Mouse (Mus musculus) heart, adult 9 months (tissue): Measurements from ENCODE around the gene Cdkal1.

ENCODE experiments used
- DNase-seq, 2 experiments: peaks; one replicate each; pipeline ENCODE4 v3.0.0; 2022; ENCODE audit warnings: low spot score in 2 of 2

The Cdkal1 gene

GRCm38 (mm10) chr13:29810780-29811179 is 44.7 kb downstream of the Cdkal1 start:
- no peak for DNase-seq

GRCm38 (mm10) chr13:29808383-29808782 is 47.1 kb downstream of the Cdkal1 start:
- DNase-seq: no peak

GRCm38 (mm10) chr13:29807930-29808329 is 47.5 kb downstream of the Cdkal1 start:
- no peak for DNase-seq

GRCm38 (mm10) chr13:29806871-29807270 is 48.6 kb downstream of the Cdkal1 start:
- DNase-seq: no peak

- DNase-seq: no peak
These were observed 50.2 kb downstream of the Cdkal1 start for GRCm38 (mm10) chr13:29805296-29805695.

- DNase-seq: no peak
These were observed 51.4 kb downstream of the Cdkal1 start for GRCm38 (mm10) chr13:29804034-29804433.

GRCm38 (mm10) chr13:29802699-29803098 is 52.8 kb downstream of the Cdkal1 start:
- DNase-seq: no peak

- DNase-seq: no peak
These were observed 55.4 kb downstream of the Cdkal1 start for GRCm38 (mm10) chr13:29800078-29800477.

GRCm38 (mm10) chr13:29792112-29792511 is 63.4 kb downstream of the Cdkal1 start:
- DNase-seq: no peak

- DNase-seq: no peak
These were observed 64.0 kb downstream of the Cdkal1 start for GRCm38 (mm10) chr13:29791439-29791838.

GRCm38 (mm10) chr13:29786984-29787383 is 68.5 kb downstream of the Cdkal1 start:
- DNase-seq: no peak

- DNase-seq: no peak
These were observed 70.6 kb downstream of the Cdkal1 start for GRCm38 (mm10) chr13:29784894-29785293.

GRCm38 (mm10) chr13:29781332-29781731 is 74.1 kb downstream of the Cdkal1 start:
- DNase-seq: peak in 1 of 2 experiments; percentile 13

- DNase-seq: peak in 1 of 2 experiments; percentile 41
These were observed 74.8 kb downstream of the Cdkal1 start for GRCm38 (mm10) chr13:29780713-29781112.

- no peak for DNase-seq
These were observed 76.0 kb downstream of the Cdkal1 start for GRCm38 (mm10) chr13:29779519-29779918.

GRCm38 (mm10) chr13:29779116-29779515 is 76.4 kb downstream of the Cdkal1 start:
- DNase-seq: no peak

- DNase-seq: no peak
These were observed 77.3 kb downstream of the Cdkal1 start for GRCm38 (mm10) chr13:29778124-29778523.

GRCm38 (mm10) chr13:29777225-29777624 is 78.2 kb downstream of the Cdkal1 start:
- DNase-seq: no peak

GRCm38 (mm10) chr13:29775603-29776230 is 79.8 kb downstream of the Cdkal1 start:
- DNase-seq: no peak

GRCm38 (mm10) chr13:29773563-29773962 is 81.9 kb downstream of the Cdkal1 start:
- DNase-seq: no peak

- DNase-seq: no peak
These were observed 82.5 kb downstream of the Cdkal1 start for GRCm38 (mm10) chr13:29772970-29773369.

GRCm38 (mm10) chr13:29769647-29770436 is 85.6 kb downstream of the Cdkal1 start:
- peak; percentile 19 to 26 for DNase-seq

- DNase-seq: no peak
These were observed 87.4 kb downstream of the Cdkal1 start for GRCm38 (mm10) chr13:29768104-29768503.
